Mouse (Mus musculus) cerebellum, adult 9-11 months (tissue): ENCODE results near the gene Syt13.

Experiments used
- DNase-seq: peaks from one replicate; pipeline ENCODE4 v3.0.0; 2022

Syt13 gene

DNA sequence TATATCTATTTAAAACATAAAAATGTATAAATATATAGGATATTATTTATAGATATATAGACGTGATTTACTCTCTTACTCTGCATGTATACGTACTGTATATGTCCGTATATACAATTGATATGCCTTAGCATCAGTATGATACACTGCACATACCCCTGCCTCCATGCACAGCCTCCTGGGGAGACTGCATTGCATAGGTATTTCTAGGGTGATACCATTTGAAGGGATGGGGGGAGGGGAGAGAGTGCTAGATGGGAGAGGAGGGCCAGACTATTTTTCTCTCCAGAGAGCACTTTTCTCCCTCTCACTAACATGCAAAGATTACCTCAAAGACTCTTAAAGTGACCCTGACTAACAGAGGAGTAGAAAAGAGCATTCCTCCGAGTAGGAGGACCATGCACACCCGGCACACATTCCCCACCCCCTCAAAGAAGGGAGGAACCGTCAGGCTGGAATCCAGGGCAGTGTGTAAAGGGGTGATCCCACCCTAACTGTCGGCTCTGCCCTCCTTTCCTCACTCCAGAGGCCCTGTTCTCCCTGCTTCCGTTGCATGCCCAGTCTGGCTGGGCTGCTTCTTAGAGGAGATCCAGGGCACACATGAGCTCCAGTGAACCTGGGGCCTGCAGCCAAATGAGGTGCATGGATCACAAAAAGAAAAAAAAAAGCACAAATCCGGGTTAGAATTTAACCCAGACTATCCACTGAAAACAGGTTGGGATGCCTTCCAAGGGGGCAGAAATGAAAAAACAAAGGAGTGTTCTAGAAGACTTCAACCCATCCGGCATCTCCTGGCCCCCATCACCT, 52.3 kb downstream of the Syt13 start:
- no peak for DNase-seq

DNA sequence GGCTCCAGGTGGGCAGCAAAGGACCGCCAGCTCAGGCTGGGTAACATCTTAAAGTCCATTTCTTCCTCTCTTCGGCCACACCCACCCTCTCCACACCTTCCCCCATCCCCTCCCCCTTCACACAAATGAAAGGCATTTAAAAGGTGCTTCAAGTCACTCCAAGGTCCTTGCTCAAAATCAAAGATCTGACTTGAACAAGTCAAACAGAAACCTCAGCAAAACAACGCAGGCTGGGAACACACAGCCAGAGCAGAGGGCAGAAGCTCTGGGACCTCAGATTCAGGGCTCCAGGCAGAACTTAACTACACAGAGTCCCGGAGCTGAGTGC, 52.9 kb downstream of the Syt13 start:
- DNase-seq = no peak

DNA sequence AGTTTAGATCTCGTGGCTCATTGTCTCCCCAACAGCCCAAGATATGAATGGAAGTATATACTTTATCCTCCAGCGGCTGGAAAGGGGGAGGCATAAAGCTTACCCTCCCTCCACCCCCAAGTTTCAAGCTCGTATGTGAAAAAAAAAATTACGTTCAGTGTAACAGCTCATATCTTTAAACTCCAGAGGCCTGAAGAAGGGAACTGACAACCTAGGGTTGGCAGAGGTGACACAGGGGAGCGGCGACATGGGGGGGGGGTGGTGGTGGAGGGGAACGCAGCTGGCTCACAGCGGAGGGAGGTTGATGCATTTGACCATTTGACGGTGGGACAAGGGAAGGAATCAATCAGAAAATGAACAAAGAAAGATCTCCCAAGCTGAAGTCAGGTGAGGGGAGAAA, 56.2 kb downstream of the Syt13 start:
- DNase-seq = no peak

- DNase-seq = no peak
These were observed 56.6 kb downstream of the Syt13 start for GRCm38 (mm10) chr2:92971536-92971935.

- DNase-seq = peak; percentile 13
These were observed 57.2 kb downstream of the Syt13 start for GRCm38 (mm10) chr2:92972071-92972470.

DNA sequence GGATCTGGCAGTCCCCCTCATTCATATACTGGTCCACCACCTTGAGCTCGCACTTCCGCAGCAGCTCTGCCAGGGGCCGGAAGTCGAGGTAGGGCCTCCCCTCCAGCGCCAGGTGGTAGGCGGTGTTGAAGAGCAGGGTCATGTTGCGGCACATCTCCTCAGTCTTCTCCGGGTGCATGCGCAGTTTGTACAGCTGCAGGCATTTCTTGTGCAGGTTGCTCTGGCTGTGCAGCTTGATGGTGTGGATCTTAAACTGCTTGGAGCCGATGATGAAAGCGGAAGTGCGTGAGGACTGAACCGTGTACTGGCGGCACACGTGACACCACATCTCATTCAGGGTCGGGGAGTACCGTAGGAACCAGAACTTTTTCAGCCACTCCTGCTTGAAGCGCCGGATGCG, 58.7 kb downstream of the Syt13 start:
- DNase-seq = no peak

- DNase-seq = no peak
These were observed 60.3 kb downstream of the Syt13 start for GRCm38 (mm10) chr2:92975031-92975790.

DNA sequence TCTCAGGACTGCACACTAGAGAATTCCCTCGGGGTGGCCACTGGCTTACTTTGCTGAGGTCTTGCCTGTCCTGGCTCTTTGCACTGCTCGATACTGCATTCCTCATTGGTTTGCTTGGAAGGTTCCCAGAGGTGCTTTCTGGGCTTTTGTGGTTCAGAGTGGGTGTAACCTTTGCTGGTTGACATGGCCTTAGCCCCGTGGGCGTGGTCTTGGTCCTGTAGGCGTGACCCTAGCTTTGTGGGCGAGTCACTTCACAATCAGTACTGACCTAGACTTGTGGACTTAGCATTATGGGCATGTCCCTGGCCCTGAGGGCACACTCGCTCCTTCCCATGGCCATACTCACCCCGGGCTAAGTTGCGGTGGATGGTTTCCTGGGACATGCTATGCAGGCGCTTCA, 65.3 kb downstream of the Syt13 start:
- no peak for DNase-seq

- no peak for DNase-seq
These were observed 67.8 kb downstream of the Syt13 start for GRCm38 (mm10) chr2:92982591-92983272.

- no peak for DNase-seq
These were observed 68.3 kb downstream of the Syt13 start for GRCm38 (mm10) chr2:92983273-92983620.

DNA sequence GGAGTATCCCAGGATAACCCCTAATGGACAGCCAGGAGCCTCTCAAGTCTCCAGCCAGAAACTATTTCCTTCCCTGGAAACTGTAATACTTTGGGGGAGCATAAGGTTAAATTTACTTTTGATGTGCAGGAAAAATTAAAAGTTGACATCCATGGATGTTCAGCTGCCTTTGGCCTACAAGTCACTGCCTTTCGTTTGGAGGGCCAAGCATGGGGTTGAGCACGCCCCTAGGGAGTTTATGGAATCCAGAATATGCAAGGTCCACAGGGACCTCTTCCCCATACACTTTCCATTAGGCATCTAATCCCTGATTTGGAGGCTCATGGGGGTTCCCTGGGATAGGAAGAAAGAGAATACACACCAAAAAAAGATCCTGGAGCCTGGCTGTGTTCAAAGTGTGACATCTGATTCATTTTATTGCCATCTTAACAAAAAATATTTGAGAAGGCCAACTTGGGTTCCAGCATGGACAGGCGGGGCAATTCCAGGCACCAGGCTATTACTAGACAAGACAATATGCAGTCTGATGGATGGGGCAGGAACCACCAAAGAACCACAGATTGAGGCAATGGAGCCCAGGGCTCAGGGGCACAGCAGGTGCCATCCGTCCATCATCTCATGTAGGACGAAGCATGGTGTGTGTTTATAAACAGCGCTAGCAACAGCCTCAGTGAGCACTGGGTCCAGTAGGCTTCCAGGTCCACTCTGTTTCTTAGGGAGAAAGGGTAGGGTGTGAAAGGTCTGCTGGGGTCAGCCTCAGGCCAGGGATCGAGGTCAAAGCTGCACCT, 69.6 kb downstream of the Syt13 start:
- DNase-seq = no peak

DNA sequence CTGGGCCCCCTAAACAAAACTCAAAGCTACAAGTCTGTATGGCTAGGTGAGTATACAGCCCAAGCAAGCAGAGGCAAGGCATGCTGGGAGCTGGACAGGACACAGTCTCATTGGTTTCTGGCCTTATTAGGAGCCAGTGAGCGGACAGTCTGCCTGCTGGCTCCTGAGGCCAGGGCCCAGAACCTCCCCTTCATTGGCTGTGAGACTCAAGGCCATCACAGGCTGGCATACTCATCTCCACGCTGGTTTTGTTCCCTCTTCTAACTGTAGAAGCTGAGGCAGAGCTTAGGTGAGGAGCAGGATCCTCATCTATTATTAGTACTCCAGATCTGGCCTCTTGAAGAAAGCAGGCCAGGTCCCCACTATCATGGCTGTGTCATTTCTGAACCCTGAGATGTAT, 70.3 kb downstream of the Syt13 start:
- DNase-seq = no peak

DNA sequence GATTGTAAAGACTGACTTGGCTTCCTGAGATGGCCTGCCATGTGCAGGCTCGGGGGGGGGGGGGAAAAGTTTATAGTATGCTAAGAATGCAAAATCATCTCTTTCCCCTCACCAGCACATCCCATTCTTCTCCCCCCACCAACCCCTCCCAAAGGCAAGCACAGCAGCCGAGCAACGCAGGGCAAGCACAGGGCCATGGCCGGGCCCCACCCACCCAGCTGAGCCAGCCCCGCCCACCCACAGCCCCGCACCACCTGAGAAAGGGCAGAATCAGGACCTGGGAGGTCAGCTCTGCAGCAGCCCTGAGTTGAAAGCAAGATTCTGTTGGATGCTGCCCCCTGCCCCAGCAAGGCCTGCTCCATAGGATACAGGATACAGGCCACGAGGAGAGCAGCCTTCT, 70.7 kb downstream of the Syt13 start:
- no peak for DNase-seq

DNA sequence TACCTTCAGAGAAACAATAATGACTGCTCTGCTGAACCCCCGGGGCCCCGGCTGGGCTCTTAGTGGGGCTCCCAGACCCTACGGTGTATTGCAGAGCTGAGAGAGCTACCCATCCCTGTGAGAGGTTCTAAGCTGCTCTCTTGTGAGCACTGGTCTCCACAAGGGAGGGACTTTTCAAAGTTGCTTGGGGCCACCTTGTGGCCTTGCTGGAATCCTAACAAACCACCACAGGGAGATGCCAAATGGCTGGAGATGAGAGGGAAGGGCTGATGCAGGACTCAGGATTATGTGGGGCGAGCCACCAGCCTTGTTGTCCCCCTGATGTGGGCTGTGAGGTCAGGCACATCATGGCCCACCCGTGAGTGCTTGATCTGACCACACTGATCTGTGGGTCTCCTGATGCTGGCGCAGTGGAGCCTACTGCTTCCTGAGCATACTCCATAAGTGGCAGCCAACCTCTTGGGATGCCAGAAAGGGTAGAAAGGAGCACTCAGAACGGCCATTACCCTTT, 72.3 kb downstream of the Syt13 start:
- no peak for DNase-seq

DNA sequence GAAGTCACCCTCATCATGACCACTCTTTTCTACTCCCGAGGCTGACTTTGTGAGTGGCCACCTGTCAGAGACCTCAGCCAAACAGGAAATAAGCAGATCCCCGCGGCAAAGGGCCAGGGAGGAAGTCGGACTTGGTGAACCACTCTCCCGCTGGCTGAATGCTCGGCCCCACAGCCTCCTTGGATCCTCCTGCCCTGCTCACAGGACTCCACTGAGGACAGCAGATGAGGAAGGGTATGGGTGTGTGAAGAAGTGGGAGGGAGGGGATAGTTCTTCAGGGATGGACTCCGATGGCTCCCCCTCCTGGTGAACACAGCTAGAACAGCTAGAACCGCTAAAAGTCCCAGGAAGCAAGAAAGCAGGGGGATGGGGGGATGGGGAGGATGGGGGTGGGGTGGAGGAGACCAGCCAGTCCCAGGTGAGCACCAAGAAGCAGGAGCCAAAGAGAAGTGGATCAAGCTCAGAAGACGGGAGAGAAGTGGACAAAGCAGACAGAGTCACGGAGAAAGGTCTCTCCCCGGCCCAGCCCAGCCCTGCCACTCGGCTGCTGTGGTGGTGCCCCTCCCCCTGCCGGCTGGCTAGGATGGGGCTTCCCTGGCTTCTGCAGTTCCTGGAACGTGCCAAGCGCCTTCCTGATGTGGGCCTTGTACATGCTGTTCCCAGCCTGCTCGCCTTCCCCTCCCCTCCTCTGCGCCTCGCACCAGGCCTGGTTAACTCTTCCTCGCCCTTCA, 73.2 kb downstream of the Syt13 start:
- peak; percentile 58 for DNase-seq

DNA sequence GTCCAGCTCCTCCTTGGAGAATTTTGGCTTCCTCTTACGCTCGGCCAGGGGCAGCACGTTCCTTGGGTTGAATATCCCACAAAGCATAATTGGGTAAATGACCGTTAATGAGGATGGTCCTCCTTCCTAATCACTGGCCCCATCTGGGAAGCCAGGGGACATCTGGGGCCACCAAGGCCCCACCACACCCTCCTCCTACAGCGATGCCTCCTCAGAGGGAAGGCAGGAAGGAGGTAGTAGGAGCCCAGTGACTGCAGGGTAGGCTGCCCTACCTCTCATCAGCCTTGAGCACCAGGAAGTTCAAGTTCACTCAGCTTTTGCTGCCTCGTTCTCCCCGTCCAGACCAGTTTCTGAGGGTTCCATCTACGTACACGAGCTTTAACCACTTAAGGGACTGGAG, 74.7 kb downstream of the Syt13 start:
- DNase-seq = no peak

GRCm38 (mm10) chr2:92991976-92992375, 77.1 kb downstream of the Syt13 start:
- no peak for DNase-seq

DNA sequence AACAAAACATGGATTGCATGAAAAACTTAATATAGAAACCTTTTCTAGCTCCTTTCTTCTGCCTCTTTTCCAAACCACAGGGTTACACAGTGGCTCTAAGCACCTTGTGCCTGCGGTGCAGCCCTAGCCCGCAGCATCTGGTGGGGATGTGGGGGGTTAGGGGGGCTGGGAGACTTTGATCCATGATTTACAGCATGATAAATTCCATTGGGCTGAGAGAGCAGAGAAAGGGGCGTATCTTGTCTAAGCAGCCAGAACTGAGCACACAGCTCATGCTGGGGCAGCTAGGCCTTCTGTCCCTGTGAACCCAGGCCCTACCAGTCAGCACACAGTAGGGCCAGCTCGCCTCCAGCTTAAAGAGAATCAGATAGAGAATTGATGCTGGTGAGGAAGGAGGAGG, 90.1 kb downstream of the Syt13 start:
- no peak for DNase-seq
